Mouse (Mus musculus): ENCODE measurements around the gene Gm20828. TPM values are rescaled to one million over a fixed set of nuclear protein-coding genes. Genes with fewer than 3 reads are reported as not detected.
"Not testable (repeated sequence)": the region's sequence is repeated elsewhere in the genome, so short reads cannot be mapped to it uniquely, and the experiment has no call there.

The Gm20828 gene
- polyA plus RNA-seq (2012; rRNA removed), result not detected in 2 replicates

GRCm38 (mm10) chrY:11199274-11199673 lies at the start of gene Gm20828:
Gm20828 (minus strand) TSS chrY:11199374.
- not testable (repeated sequence) for DNase-seq (ENCODE audit: extremely low spot score in 1 of 2, low spot score in 1 of 2)
